Mouse (Mus musculus): Measurements from ENCODE around the gene Med27.

DNA sequence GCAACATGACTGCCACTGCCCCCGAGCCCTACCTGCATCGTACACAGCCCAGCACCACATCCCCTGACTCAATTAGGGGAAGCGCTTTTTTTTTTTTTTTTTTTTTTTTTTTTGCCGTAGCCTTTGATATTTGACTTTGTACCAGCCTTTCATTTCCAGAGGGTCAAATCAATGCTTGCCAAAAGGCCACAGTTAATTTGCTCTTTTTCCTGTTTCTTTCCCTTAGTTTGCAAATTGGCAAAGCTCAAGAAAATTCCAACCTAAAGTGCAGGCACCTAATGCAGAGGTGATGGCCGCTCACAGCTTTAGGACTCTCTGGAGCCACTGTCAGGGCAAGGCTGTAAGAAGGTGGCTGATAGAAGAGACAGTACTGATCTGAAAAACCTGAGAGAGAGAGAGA is 186.3 kb downstream of the Med27 start:
- TF ChIP-seq MEF2A (IDR thresholded peaks at IDR 0.05; ENCODE audit: borderline replicate concordance, low read depth, low read length) (no peak), POLR2A (IDR thresholded peaks at IDR 0.05; ENCODE audit: low read depth, low read length) (no peak), UBTF (IDR thresholded peaks at IDR 0.05; ENCODE audit: low read depth, low read length) (no peak), USF2 (conservative IDR thresholded peaks at IDR 0.05; ENCODE audit: low read depth, low read length) (no peak), MXI1 (IDR thresholded peaks at IDR 0.05; ENCODE audit: low read depth, low read length) (no peak), JUND (conservative IDR thresholded peaks at IDR 0.05; ENCODE audit: low read depth, low read length) (no peak), EP300 (IDR thresholded peaks at IDR 0.05; ENCODE audit: low read length) (no peak)

Measured in CH12.LX (cell line).